Mouse (Mus musculus) G1E (cell line): Measurements from ENCODE around the gene Btnl1. TPM values are rescaled to one million over a fixed set of nuclear protein-coding genes. Genes with fewer than 3 reads are reported as not detected.

ENCODE experiments used
- ATAC-seq: 2 replicates; pipeline ENCODE4 v1.8.0; 2016; ENCODE audit warnings: mild to moderate bottlenecking; ENCODE audit not compliant: insufficient number of reproducible peaks, poor library complexity, low FRiP score, severe bottlenecking; ENCODE audit errors: extremely low read depth
- DNase-seq: peaks from one replicate; pipeline ENCODE4 v3.0.0; 2012; ENCODE audit warnings: low spot score
- H3K27me3 ChIP-seq: 2 replicates; pipeline ENCODE4 v1.6.1; 2012; ENCODE audit warnings: mild to moderate bottlenecking, low read length, inconsistent platforms; ENCODE audit not compliant: insufficient read depth
- H3K36me3 ChIP-seq: replicated peaks from 2 replicates; pipeline ENCODE3; 2012; ENCODE audit warnings: mild to moderate bottlenecking, inconsistent platforms
- H3K4me1 ChIP-seq: 2 replicates; pipeline ENCODE4 v1.6.1; 2012; ENCODE audit warnings: low read depth, low read length, inconsistent platforms, mixed read lengths; ENCODE audit not compliant: insufficient read depth
- H3K4me3 ChIP-seq: 2 replicates; pipeline ENCODE4 v1.5.1; 2012; ENCODE audit warnings: low read depth, mild to moderate bottlenecking, inconsistent platforms, low read length, moderate library complexity, mixed read lengths
- H3K9me3 ChIP-seq: replicated peaks from 2 replicates; pipeline ENCODE4 v1.6.1; 2012; ENCODE audit warnings: inconsistent platforms
- CTCF ChIP-seq: IDR thresholded peaks from 2 replicates; pipeline ENCODE4 v1.5.1; 2012; ENCODE audit warnings: low read depth, low read length, inconsistent platforms, mixed read lengths
- GATA1 ChIP-seq: IDR thresholded peaks from 2 replicates; pipeline ENCODE4 v1.6.1; 2012; ENCODE audit warnings: borderline replicate concordance, low read length, inconsistent platforms, mixed read lengths
- GATA2 ChIP-seq: IDR thresholded peaks from 2 replicates; pipeline ENCODE4 v1.6.1; 2012; ENCODE audit warnings: low read depth, low read length, inconsistent platforms, borderline replicate concordance
- POLR2AphosphoS5 ChIP-seq: IDR thresholded peaks from 2 replicates; pipeline ENCODE4 v1.6.1; 2012; ENCODE audit warnings: low read depth, low read length, inconsistent platforms; ENCODE audit not compliant: insufficient replicate concordance
- TAL1 ChIP-seq: conservative IDR thresholded peaks from 2 replicates; pipeline ENCODE4 v1.6.1; 2012; ENCODE audit warnings: low read depth, low read length, inconsistent platforms, mixed read lengths
- polyA plus RNA-seq: library from polyadenylated mRNA; stranded (reverse); fragments of >175 nt; gene quantifications from 2 replicates; pipeline ENCODE4 v1.2.3, GENCODE M21; 2012
- total RNA-seq, 2 experiments: library from RNA; stranded (forward) in 1 of 2; stranded (reverse) in 1 of 2; fragments of 200-1000 nt in 1 of 2; fragments of >200 nt in 1 of 2; fragmentation: Nextera tagmentation in 1 of 2; gene quantifications; 2 replicates each; pipeline ENCODE4 v1.2.3; 2014 to 2017

The Btnl1 gene
- total and polyA plus RNA-seq, 3 experiments, result 0.22 TPM; not detected in 2

GRCm38 (mm10) chr17:34420014-34420413 is 43.1 kb downstream of the Btnl1 start:
- ATAC-seq (no peak), DNase-seq (no peak)
- no peak for TF ChIP-seq TAL1
- TF ChIP-seq GATA2, result no peak
- TF ChIP-seq CTCF, result no peak
- TF ChIP-seq POLR2AphosphoS5, result no peak
- TF ChIP-seq GATA1, result no peak
- H3K36me3 ChIP-seq, result no peaks in the 10 kb centered on the region
- no peak overlapping the region for H3K4me3 ChIP-seq
- H3K27me3 ChIP-seq, result no peaks in the 10 kb centered on the region; the same call in 1 of the 2 replicates
- no peaks in the 10 kb centered on the region for H3K9me3 ChIP-seq
- no peaks in the 10 kb centered on the region for H3K4me1 ChIP-seq

GRCm38 (mm10) chr17:34427597-34427996 is 50.7 kb downstream of the Btnl1 start:
- ATAC-seq (no peak), DNase-seq (no peak)
- Histone ChIP-seq H3K4me3 (no peak overlapping the region), H3K36me3 (no peaks in the 10 kb centered on the region), H3K9me3 (no peaks in the 10 kb centered on the region), H3K27me3 (peaks cover 2% of the 10 kb centered on the region; the same call in 1 of the 2 replicates), H3K4me1 (no peaks in the 10 kb centered on the region)
- TF ChIP-seq GATA1 (no peak), TAL1 (no peak), CTCF (no peak), GATA2 (no peak), POLR2AphosphoS5 (no peak)

Other genes with a start within 250 kb of the Btnl1 start
Only the 20 nearest of the 22 such genes appear.
- gene H2-DMb1, start 224.1 kb upstream of the Btnl1 start, total RNA-seq (2014; fragmentation: Nextera tagmentation), result not detected in 2 replicates
- gene H2-DMb1, start 224.1 kb upstream of the Btnl1 start, total RNA-seq (2017), result 0.41 and 0.44 TPM in 2 replicates
- 0.06 and 0.10 TPM in 2 replicates for gene H2-DMb1, start 224.1 kb upstream of the Btnl1 start, polyA plus RNA-seq
- gene Tap1, start 189.6 kb upstream of the Btnl1 start, total RNA-seq (2014; fragmentation: Nextera tagmentation), result 6.5 and 6.8 TPM in 2 replicates
- 7.2 and 11.0 TPM in 2 replicates for gene Tap1, start 189.6 kb upstream of the Btnl1 start, total RNA-seq (2017)
- 7.4 and 7.6 TPM in 2 replicates for gene Tap1, start 189.6 kb upstream of the Btnl1 start, polyA plus RNA-seq
- gene Psmb9, start 189.4 kb upstream of the Btnl1 start, total RNA-seq (2014; fragmentation: Nextera tagmentation), result not detected in 2 replicates
- 3.7 and 4.8 TPM in 2 replicates for gene Psmb9, start 189.4 kb upstream of the Btnl1 start, total RNA-seq (2017)
- 1.5 and 1.9 TPM in 2 replicates for gene Psmb9, start 189.4 kb upstream of the Btnl1 start, polyA plus RNA-seq
- not detected in 2 replicates for gene Psmb8, start 179.4 kb upstream of the Btnl1 start, total RNA-seq (2014; fragmentation: Nextera tagmentation)
- gene Psmb8, start 179.4 kb upstream of the Btnl1 start, total RNA-seq (2017), result 0.06 and 0.11 TPM in 2 replicates
- gene Psmb8, start 179.4 kb upstream of the Btnl1 start, polyA plus RNA-seq, result 0.15 and 0.25 TPM in 2 replicates
- gene Tap2, start 173.6 kb upstream of the Btnl1 start, total RNA-seq (2014; fragmentation: Nextera tagmentation), result 7.8 and 8.7 TPM in 2 replicates
- gene Tap2, start 173.6 kb upstream of the Btnl1 start, total RNA-seq (2017), result 12.0 and 13.4 TPM in 2 replicates
- gene Tap2, start 173.6 kb upstream of the Btnl1 start, polyA plus RNA-seq, result 56.4 and 58.9 TPM in 2 replicates
- gene H2-Ob, start 138.2 kb upstream of the Btnl1 start, total RNA-seq (2014; fragmentation: Nextera tagmentation), result not detected in 2 replicates
- gene H2-Ob, start 138.2 kb upstream of the Btnl1 start, total RNA-seq (2017), result 0.11 TPM in 1 of 2 replicates, not detected in the other
- not detected in 2 replicates for gene H2-Ob, start 138.2 kb upstream of the Btnl1 start, polyA plus RNA-seq
- not detected in 2 replicates for gene H2-Ab1, start 119.4 kb upstream of the Btnl1 start, total RNA-seq (2014; fragmentation: Nextera tagmentation)
- 0.27 and 0.29 TPM in 2 replicates for gene H2-Ab1, start 119.4 kb upstream of the Btnl1 start, total RNA-seq (2017)
- gene H2-Ab1, start 119.4 kb upstream of the Btnl1 start, polyA plus RNA-seq, result 0.07 and 0.11 TPM in 2 replicates
- gene H2-Aa, start 89.3 kb upstream of the Btnl1 start, total RNA-seq (2014; fragmentation: Nextera tagmentation), result not detected in 2 replicates
- gene H2-Aa, start 89.3 kb upstream of the Btnl1 start, total RNA-seq (2017), result 0.06 TPM in 1 of 2 replicates, not detected in the other
- not detected in 2 replicates for gene H2-Aa, start 89.3 kb upstream of the Btnl1 start, polyA plus RNA-seq
- not detected in 2 replicates for gene H2-Eb1, start 71.3 kb upstream of the Btnl1 start, total RNA-seq (2014; fragmentation: Nextera tagmentation)
- gene H2-Eb1, start 71.3 kb upstream of the Btnl1 start, total RNA-seq (2017), result 0.12 TPM in 1 of 2 replicates, not detected in the other
- gene H2-Eb1, start 71.3 kb upstream of the Btnl1 start, polyA plus RNA-seq, result not detected in 2 replicates
- not detected in 2 replicates for gene H2-Eb2, start 51.5 kb upstream of the Btnl1 start, total RNA-seq (2014; fragmentation: Nextera tagmentation)
- gene H2-Eb2, start 51.5 kb upstream of the Btnl1 start, total RNA-seq (2017), result 0.05 and 0.06 TPM in 2 replicates
- not detected in 2 replicates for gene H2-Eb2, start 51.5 kb upstream of the Btnl1 start, polyA plus RNA-seq
- gene Btnl2, start 22.3 kb upstream of the Btnl1 start, total RNA-seq (2014; fragmentation: Nextera tagmentation), result not detected in 2 replicates
- gene Btnl2, start 22.3 kb upstream of the Btnl1 start, total RNA-seq (2017), result 0.05 TPM in 1 of 2 replicates, not detected in the other
- gene Btnl2, start 22.3 kb upstream of the Btnl1 start, polyA plus RNA-seq, result not detected in 2 replicates
- gene BC051142, start 21.7 kb downstream of the Btnl1 start, total RNA-seq (2014; fragmentation: Nextera tagmentation), result not detected in 2 replicates
- gene BC051142, start 21.7 kb downstream of the Btnl1 start, total RNA-seq (2017), result 0.05 and 0.17 TPM in 2 replicates
- gene BC051142, start 21.7 kb downstream of the Btnl1 start, polyA plus RNA-seq, result not detected in 2 replicates
- gene Btnl4, start 100.2 kb downstream of the Btnl1 start, total RNA-seq (2014; fragmentation: Nextera tagmentation), result not detected in 2 replicates
- 0.22 TPM in 1 of 2 replicates, not detected in the other for gene Btnl4, start 100.2 kb downstream of the Btnl1 start, total RNA-seq (2017)
- not detected in 2 replicates for gene Btnl4, start 100.2 kb downstream of the Btnl1 start, polyA plus RNA-seq
- not detected in 2 replicates for gene Btnl6, start 140.2 kb downstream of the Btnl1 start, total RNA-seq (2014; fragmentation: Nextera tagmentation)
- 0.11 TPM in 1 of 2 replicates, not detected in the other for gene Btnl6, start 140.2 kb downstream of the Btnl1 start, total RNA-seq (2017)
- gene Btnl6, start 140.2 kb downstream of the Btnl1 start, polyA plus RNA-seq, result not detected in 2 replicates
- 0.19 and 0.60 TPM in 2 replicates for gene Notch4, start 187.1 kb downstream of the Btnl1 start, total RNA-seq (2014; fragmentation: Nextera tagmentation)
- 0.52 and 0.60 TPM in 2 replicates for gene Notch4, start 187.1 kb downstream of the Btnl1 start, total RNA-seq (2017)
- gene Notch4, start 187.1 kb downstream of the Btnl1 start, polyA plus RNA-seq, result 0.34 and 0.88 TPM in 2 replicates
- 86.3 and 99.5 TPM in 2 replicates for gene Gpsm3, start 212.7 kb downstream of the Btnl1 start, total RNA-seq (2014; fragmentation: Nextera tagmentation)
- 33.7 and 43.2 TPM in 2 replicates for gene Gpsm3, start 212.7 kb downstream of the Btnl1 start, total RNA-seq (2017)
- 399 and 473 TPM in 2 replicates for gene Gpsm3, start 212.7 kb downstream of the Btnl1 start, polyA plus RNA-seq
- 35.8 and 44.2 TPM in 2 replicates for gene Pbx2, start 214.1 kb downstream of the Btnl1 start, total RNA-seq (2014; fragmentation: Nextera tagmentation)
- gene Pbx2, start 214.1 kb downstream of the Btnl1 start, total RNA-seq (2017), result 25.1 and 39.6 TPM in 2 replicates
- gene Pbx2, start 214.1 kb downstream of the Btnl1 start, polyA plus RNA-seq, result 137 and 138 TPM in 2 replicates
- 1.9 and 2.2 TPM in 2 replicates for gene Ager, start 220.7 kb downstream of the Btnl1 start, total RNA-seq (2014; fragmentation: Nextera tagmentation)
- 2.1 TPM in 2 replicates for gene Ager, start 220.7 kb downstream of the Btnl1 start, total RNA-seq (2017)
- 5.7 and 6.5 TPM in 2 replicates for gene Ager, start 220.7 kb downstream of the Btnl1 start, polyA plus RNA-seq
- gene Rnf5, start 226.6 kb downstream of the Btnl1 start, total RNA-seq (2014; fragmentation: Nextera tagmentation), result 92.0 and 103 TPM in 2 replicates
- gene Rnf5, start 226.6 kb downstream of the Btnl1 start, total RNA-seq (2017), result 17.4 and 17.7 TPM in 2 replicates
- gene Rnf5, start 226.6 kb downstream of the Btnl1 start, polyA plus RNA-seq, result 63.3 and 70.8 TPM in 2 replicates
- 96.3 and 96.4 TPM in 2 replicates for gene Agpat1, start 227.1 kb downstream of the Btnl1 start, total RNA-seq (2014; fragmentation: Nextera tagmentation)
- 24.7 and 25.8 TPM in 2 replicates for gene Agpat1, start 227.1 kb downstream of the Btnl1 start, total RNA-seq (2017)
- 163 and 165 TPM in 2 replicates for gene Agpat1, start 227.1 kb downstream of the Btnl1 start, polyA plus RNA-seq